Mouse (Mus musculus): ENCODE results near the gene P4ha1. TPM values are rescaled to one million over a fixed set of nuclear protein-coding genes. Genes with fewer than 3 reads are reported as not detected.
A peak's percentile ranks its signal among the peaks of the same experiment; 100 is the strongest.

P4ha1 gene
- 13.9 and 17.9 TPM in 2 replicates for polyA plus RNA-seq (2015; fragmentation: Nextera tagmentation; extraction: Ambion mirVana)

GRCm38 (mm10) chr10:59323100-59323487 is at the start of gene P4ha1:
P4ha1 (plus strand) TSS chr10:59323296.
- Histone ChIP-seq H3K4me1 (replicated peaks; ENCODE audit: control insufficient read depth, insufficient read depth) (no peaks in the 10 kb centered on the region), H3K4me2 (replicated peaks; ENCODE audit: low read depth) (peak within 1 kb of the TSS; percentile 63), H3K27me3 (ENCODE audit: control insufficient read depth, insufficient read depth, low read length) (no peaks in the 10 kb centered on the region), H3K9me3 (ENCODE audit: control insufficient read depth, low read length) (no peaks in the 10 kb centered on the region), H3K4me3 (ENCODE audit: low read depth, low read length) (peak within 1 kb of the TSS; percentile 90), H3K27ac (replicated peaks) (peak within 1 kb of the TSS; percentile 91), H3K9ac (ENCODE audit: low read length) (peak within 1 kb of the TSS; percentile 88), H3K36me3 (ENCODE audit: control insufficient read depth, insufficient read depth, low read length) (no peaks in the 10 kb centered on the region)
- under 1% methylated on average over 35 of the region's 39 CpGs for WGBS
- peak; percentile 99 for DNase-seq (ENCODE audit: low spot score)
- TF ChIP-seq CTCF (IDR thresholded peaks at IDR 0.05; ENCODE audit: low read depth) = peak; percentile 87
- no peak for TF ChIP-seq EP300 (optimal IDR thresholded peaks at IDR 0.05)
- ATAC-seq (ENCODE audit: low FRiP score, low TSS enrichment) = peak; percentile 100

DNA sequence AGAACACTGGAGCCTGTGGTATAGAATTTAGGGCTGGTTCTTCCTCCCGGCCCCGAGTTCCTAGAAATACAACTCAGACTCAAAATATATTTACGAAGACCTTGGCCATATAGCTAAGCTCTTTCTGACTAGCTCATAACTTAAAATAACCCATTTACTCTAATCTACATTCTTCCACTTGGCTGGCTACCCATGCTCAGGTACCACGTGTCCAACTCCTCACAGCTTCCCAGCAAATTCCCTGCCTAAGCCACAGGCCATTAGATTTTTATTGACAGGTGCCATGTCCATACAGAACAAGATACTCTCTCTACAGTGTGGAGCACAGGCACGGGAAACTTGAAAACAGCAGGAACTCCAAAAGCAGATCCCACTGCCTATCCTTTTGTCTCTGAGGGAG is 47.4 kb upstream of the P4ha1 start:
- Histone ChIP-seq H3K9me3 (ENCODE audit: control insufficient read depth, low read length) (no peaks in the 10 kb centered on the region), H3K9ac (ENCODE audit: low read length) (no peak overlapping the region), H3K36me3 (ENCODE audit: control insufficient read depth, insufficient read depth, low read length) (no peaks in the 10 kb centered on the region), H3K27me3 (ENCODE audit: control insufficient read depth, insufficient read depth, low read length) (no peaks in the 10 kb centered on the region), H3K4me1 (replicated peaks; ENCODE audit: control insufficient read depth, insufficient read depth) (no peaks in the 10 kb centered on the region), H3K4me2 (replicated peaks; ENCODE audit: low read depth) (no peak overlapping the region), H3K27ac (replicated peaks) (no peak overlapping the region), H3K4me3 (ENCODE audit: low read depth, low read length) (no peak overlapping the region)
- DNase-seq (ENCODE audit: low spot score) = no peak
- no peak for ATAC-seq (ENCODE audit: low FRiP score, low TSS enrichment)
- WGBS = 81% methylated on average over 5 of the region's 5 CpGs
- TF ChIP-seq EP300 (optimal IDR thresholded peaks at IDR 0.05) (no peak), CTCF (IDR thresholded peaks at IDR 0.05; ENCODE audit: low read depth) (no peak)

GRCm38 (mm10) chr10:59277116-59277515 is 46.0 kb upstream of the P4ha1 start:
- Histone ChIP-seq H3K9ac (ENCODE audit: low read length) (no peak overlapping the region), H3K4me3 (ENCODE audit: low read depth, low read length) (no peak overlapping the region), H3K27ac (replicated peaks) (no peak overlapping the region), H3K36me3 (ENCODE audit: control insufficient read depth, insufficient read depth, low read length) (no peaks in the 10 kb centered on the region), H3K27me3 (ENCODE audit: control insufficient read depth, insufficient read depth, low read length) (no peaks in the 10 kb centered on the region), H3K4me1 (replicated peaks; ENCODE audit: control insufficient read depth, insufficient read depth) (no peaks in the 10 kb centered on the region), H3K4me2 (replicated peaks; ENCODE audit: low read depth) (no peak overlapping the region), H3K9me3 (ENCODE audit: control insufficient read depth, low read length) (no peaks in the 10 kb centered on the region)
- DNase-seq (ENCODE audit: low spot score) = no peak
- 20% methylated on average over 10 of the region's 10 CpGs for WGBS
- no peak for ATAC-seq (ENCODE audit: low FRiP score, low TSS enrichment)
- TF ChIP-seq EP300 (optimal IDR thresholded peaks at IDR 0.05) (no peak), CTCF (IDR thresholded peaks at IDR 0.05; ENCODE audit: low read depth) (no peak)

GRCm38 (mm10) chr10:59277729-59278475 is 45.2 kb upstream of the P4ha1 start:
- H3K4me2 ChIP-seq (replicated peaks; ENCODE audit: low read depth) = no peak overlapping the region
- no peak overlapping the region for H3K27ac ChIP-seq (replicated peaks)
- TF ChIP-seq EP300 (optimal IDR thresholded peaks at IDR 0.05) (no peak), CTCF (IDR thresholded peaks at IDR 0.05; ENCODE audit: low read depth) (no peak)
- H3K36me3 ChIP-seq (ENCODE audit: control insufficient read depth, insufficient read depth, low read length) = no peaks in the 10 kb centered on the region
- 40% methylated on average over 5 of the region's 5 CpGs for WGBS
- DNase-seq (ENCODE audit: low spot score) (no peak), ATAC-seq (ENCODE audit: low FRiP score, low TSS enrichment) (no peak)
- no peaks in the 10 kb centered on the region for H3K27me3 ChIP-seq (ENCODE audit: control insufficient read depth, insufficient read depth, low read length)
- no peaks in the 10 kb centered on the region for H3K4me1 ChIP-seq (replicated peaks; ENCODE audit: control insufficient read depth, insufficient read depth)
- H3K9me3 ChIP-seq (ENCODE audit: control insufficient read depth, low read length) = no peaks in the 10 kb centered on the region
- H3K4me3 ChIP-seq (ENCODE audit: low read depth, low read length) = no peak overlapping the region
- no peak overlapping the region for H3K9ac ChIP-seq (ENCODE audit: low read length)

DNA sequence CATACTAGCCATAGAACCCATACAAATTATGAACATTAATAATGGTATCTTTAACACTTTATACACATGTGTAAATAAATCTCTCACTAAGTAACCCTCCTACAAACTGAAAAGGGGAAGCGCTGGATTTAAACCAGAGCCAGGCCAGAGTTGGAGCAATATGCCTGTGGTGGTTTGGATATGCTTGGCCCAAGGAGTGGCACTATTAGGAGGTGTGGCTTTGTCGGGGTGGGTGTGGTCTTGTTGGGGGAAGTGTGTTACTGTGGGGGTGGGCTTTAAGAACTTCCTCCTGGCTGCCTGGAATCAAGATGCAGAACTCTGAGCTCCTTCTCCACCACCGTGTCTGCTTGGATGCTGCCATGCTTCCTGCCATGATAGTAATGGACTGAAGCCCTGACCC is 39.9 kb upstream of the P4ha1 start:
- H3K4me1 ChIP-seq (replicated peaks; ENCODE audit: control insufficient read depth, insufficient read depth) = no peaks in the 10 kb centered on the region
- DNase-seq (ENCODE audit: low spot score) (no peak), ATAC-seq (ENCODE audit: low FRiP score, low TSS enrichment) (no peak)
- no peak overlapping the region for H3K4me3 ChIP-seq (ENCODE audit: low read depth, low read length)
- H3K27me3 ChIP-seq (ENCODE audit: control insufficient read depth, insufficient read depth, low read length) = no peaks in the 10 kb centered on the region
- no peak overlapping the region for H3K9ac ChIP-seq (ENCODE audit: low read length)
- H3K4me2 ChIP-seq (replicated peaks; ENCODE audit: low read depth) = no peak overlapping the region
- no peaks in the 10 kb centered on the region for H3K36me3 ChIP-seq (ENCODE audit: control insufficient read depth, insufficient read depth, low read length)
- whole genome bisulfite sequencing = 77% methylated on average over 3 of the region's 3 CpGs
- H3K27ac ChIP-seq (replicated peaks) = no peak overlapping the region
- TF ChIP-seq CTCF (IDR thresholded peaks at IDR 0.05; ENCODE audit: low read depth) = no peak
- TF ChIP-seq EP300 (optimal IDR thresholded peaks at IDR 0.05) = no peak
- no peaks in the 10 kb centered on the region for H3K9me3 ChIP-seq (ENCODE audit: control insufficient read depth, low read length)

DNA sequence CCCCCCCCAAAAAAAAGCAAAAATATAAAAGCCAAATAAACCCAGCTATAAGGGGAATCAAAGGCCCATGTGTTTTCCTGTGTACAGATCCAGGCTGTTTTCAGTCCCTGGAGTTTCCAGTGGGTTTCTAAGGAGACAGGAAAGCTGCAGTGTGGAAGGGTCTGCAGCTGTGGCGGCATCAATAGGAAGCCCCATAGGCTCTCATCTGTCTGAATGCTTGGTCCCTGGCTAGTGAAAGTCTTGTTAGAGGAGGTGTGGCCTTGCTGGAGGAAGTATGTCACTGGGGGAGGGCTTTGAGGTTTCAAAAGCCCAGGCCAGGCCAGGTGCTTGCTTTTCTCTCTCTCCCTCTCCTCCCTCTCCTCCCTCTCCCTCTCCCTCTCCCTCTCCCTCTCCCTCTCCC is 39.3 kb upstream of the P4ha1 start:
- ATAC-seq (ENCODE audit: low FRiP score, low TSS enrichment) (no peak), DNase-seq (ENCODE audit: low spot score) (peak; percentile 7)
- no peaks in the 10 kb centered on the region for H3K4me1 ChIP-seq (replicated peaks; ENCODE audit: control insufficient read depth, insufficient read depth)
- 90% methylated on average over 1 of the region's 1 CpGs for WGBS
- TF ChIP-seq CTCF (IDR thresholded peaks at IDR 0.05; ENCODE audit: low read depth) = no peak
- no peak for TF ChIP-seq EP300 (optimal IDR thresholded peaks at IDR 0.05)
- H3K4me2 ChIP-seq (replicated peaks; ENCODE audit: low read depth) = no peak overlapping the region
- no peak overlapping the region for H3K9ac ChIP-seq (ENCODE audit: low read length)
- no peak overlapping the region for H3K27ac ChIP-seq (replicated peaks)
- no peak overlapping the region for H3K4me3 ChIP-seq (ENCODE audit: low read depth, low read length)
- H3K9me3 ChIP-seq (ENCODE audit: control insufficient read depth, low read length) = no peaks in the 10 kb centered on the region
- H3K27me3 ChIP-seq (ENCODE audit: control insufficient read depth, insufficient read depth, low read length) = no peaks in the 10 kb centered on the region
- no peaks in the 10 kb centered on the region for H3K36me3 ChIP-seq (ENCODE audit: control insufficient read depth, insufficient read depth, low read length)

All from stomach, postnatal 0 days (tissue).